Mouse (Mus musculus) spleen, adult 2 months (tissue): ENCODE results near the gene Tmem59l.

Experiments
- CTCF ChIP-seq: fragments of 200-500 bp; IDR thresholded peaks from 2 replicates; pipeline ENCODE4 v1.5.1; 2011; ENCODE audit warnings: mild to moderate bottlenecking, inconsistent platforms; ENCODE audit not compliant: insufficient read depth, insufficient read length, insufficient replicate concordance; ENCODE audit errors: extremely low read depth
- POLR2A ChIP-seq: fragments of 200-500 bp; IDR thresholded peaks from 2 replicates; pipeline ENCODE4 v1.6.1; 2011; ENCODE audit warnings: low read depth, low read length, inconsistent platforms

DNA sequence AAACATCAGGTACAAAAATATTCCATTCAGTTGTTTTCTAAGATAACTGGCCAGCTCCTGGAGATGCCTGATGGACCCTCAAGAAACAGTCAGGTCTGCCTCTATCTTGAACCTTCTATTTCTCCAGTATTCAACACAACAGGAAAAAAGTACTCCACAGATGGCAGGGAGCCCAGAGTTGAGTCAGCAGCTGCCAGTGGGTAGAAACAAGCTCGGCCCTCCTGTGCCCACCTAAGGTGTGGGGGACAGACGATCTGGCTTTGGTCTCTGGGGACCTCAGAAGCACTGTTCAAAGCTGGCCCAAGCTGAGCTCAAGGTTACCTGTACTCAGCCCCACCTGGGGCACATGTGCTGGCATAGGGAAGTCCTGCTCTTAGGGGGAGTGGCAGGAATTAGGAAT is 26.3 kb upstream of the Tmem59l start:
- no peak for TF ChIP-seq POLR2A
- TF ChIP-seq CTCF = no peak
